Mouse (Mus musculus) liver, embryonic 14.5 days (tissue): ENCODE results near the gene Lyrm4.

Experiments
- CTCF ChIP-seq: IDR thresholded peaks from 2 replicates; pipeline ENCODE4 v1.5.1; 2016; ENCODE audit warnings: antibody characterized with exemption, low read depth, control low read depth
- EP300 ChIP-seq: IDR thresholded peaks from 2 replicates; pipeline ENCODE4 v1.6.1; 2016; ENCODE audit warnings: antibody characterized with exemption, low read depth

DNA sequence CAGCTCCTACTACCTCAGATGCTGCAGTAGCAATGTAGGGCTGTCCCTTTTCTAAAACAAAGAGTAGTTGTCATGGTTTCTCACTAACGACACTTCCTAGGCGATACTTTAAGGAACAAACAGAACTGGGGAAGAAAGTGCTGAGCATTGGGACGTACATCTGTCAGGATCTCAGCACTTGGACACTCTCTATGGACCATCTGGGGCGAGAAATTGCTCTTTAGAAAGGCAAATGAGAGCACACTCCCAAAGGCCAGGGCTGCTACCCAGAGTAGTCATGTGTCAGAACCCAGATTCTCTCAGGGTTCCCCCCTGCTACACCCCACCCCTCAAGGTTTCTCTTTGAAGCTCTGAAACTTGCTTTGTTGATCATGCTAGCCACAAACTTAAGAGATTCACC lies 136.9 kb downstream of the Lyrm4 start:
- no peak for TF ChIP-seq CTCF
- no peak for TF ChIP-seq EP300
